Mouse (Mus musculus): ENCODE measurements around the gene Dazap2. TPM values are rescaled to one million over a fixed set of nuclear protein-coding genes. Genes with fewer than 3 reads are reported as not detected.
"Not testable (repeated sequence)": the region's sequence is repeated elsewhere in the genome, so short reads cannot be mapped to it uniquely, and the experiment has no call there.

The Dazap2 gene
- polyA plus RNA-seq, 1 experiment from 2014 or later, result 210 TPM

GRCm38 (mm10) chr15:100619200-100619599 lies 4.1 kb downstream of the Dazap2 start:
- Histone ChIP-seq H3K9ac (no peak overlapping the region), H3K27me3 (ENCODE audit: insufficient read depth, low read length) (no peaks in the 10 kb centered on the region), H3K4me2 (no peak overlapping the region), H3K36me3 (ENCODE audit: insufficient read depth) (peaks cover 37% of the 10 kb centered on the region), H3K9me3 (ENCODE audit: low read depth, low read length) (no peaks in the 10 kb centered on the region), H3K4me1 (ENCODE audit: insufficient read depth) (peaks cover 3% of the 10 kb centered on the region; the same call in 1 of the 2 replicates), H3K4me3 (ENCODE audit: low read depth, low read length) (no peak overlapping the region), H3K27ac (ENCODE audit: low read depth) (no peak overlapping the region)
- 79% methylated on average over 7 of the region's 7 CpGs for WGBS
- no peak for TF ChIP-seq CTCF (IDR thresholded peaks at IDR 0.05; ENCODE audit: low read depth)
- DNase-seq (no peak), ATAC-seq (ENCODE audit: insufficient read depth) (no peak)

- not testable (repeated sequence) for H3K4me3 ChIP-seq (ENCODE audit: low read depth, low read length); H3K4me2 ChIP-seq; H3K9me3 ChIP-seq (ENCODE audit: low read depth, low read length); DNase-seq; H3K27me3 ChIP-seq (ENCODE audit: insufficient read depth, low read length); ATAC-seq (ENCODE audit: insufficient read depth); H3K9ac ChIP-seq; H3K4me1 ChIP-seq (ENCODE audit: insufficient read depth)
- WGBS, result 59% methylated on average over 9 of the region's 9 CpGs
- H3K36me3 ChIP-seq (ENCODE audit: insufficient read depth), result peaks cover 37% of the 10 kb centered on the region
- H3K27ac ChIP-seq (ENCODE audit: low read depth), result 0 out of 2 replicates have a peak overlapping the region, but pooled peaks have one; percentile 3
These were observed 6.5 kb downstream of the Dazap2 start for GRCm38 (mm10) chr15:100621671-100622070.

DNA sequence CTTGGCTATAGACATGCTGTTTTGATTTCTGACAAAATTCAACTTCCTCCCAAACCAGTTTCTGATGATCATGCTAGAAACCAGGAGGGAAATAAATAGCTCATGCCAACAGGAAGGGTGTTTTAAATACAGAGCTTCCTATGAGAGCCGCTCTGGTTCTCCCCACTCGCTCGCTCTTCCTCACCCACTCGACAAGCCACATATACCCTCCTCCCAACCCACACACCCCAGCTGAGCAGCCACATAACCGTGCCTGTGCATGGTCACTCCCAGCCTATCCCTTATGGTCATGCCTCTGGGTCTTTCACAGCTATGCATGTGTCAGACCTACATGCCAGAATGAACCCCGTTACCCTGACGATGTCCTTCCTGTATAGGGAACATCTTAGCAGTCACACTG lies 7.0 kb downstream of the Dazap2 start:
- TF ChIP-seq CTCF (IDR thresholded peaks at IDR 0.05; ENCODE audit: low read depth), result no peak
- Histone ChIP-seq H3K9me3 (ENCODE audit: low read depth, low read length) (no peaks in the 10 kb centered on the region), H3K4me3 (ENCODE audit: low read depth, low read length) (no peak overlapping the region), H3K4me1 (ENCODE audit: insufficient read depth) (no peaks in the 10 kb centered on the region), H3K4me2 (no peak overlapping the region), H3K9ac (no peak overlapping the region), H3K27ac (ENCODE audit: low read depth) (peak overlapping the region; percentile 65), H3K27me3 (ENCODE audit: insufficient read depth, low read length) (no peaks in the 10 kb centered on the region), H3K36me3 (ENCODE audit: insufficient read depth) (peaks cover 37% of the 10 kb centered on the region)
- ATAC-seq (ENCODE audit: insufficient read depth) (no peak), DNase-seq (no peak)
- WGBS, result 73% methylated on average over 7 of the region's 7 CpGs

- Histone ChIP-seq H3K4me2 (no peak overlapping the region), H3K4me3 (ENCODE audit: low read depth, low read length) (no peak overlapping the region), H3K9ac (no peak overlapping the region), H3K27ac (ENCODE audit: low read depth) (no peak overlapping the region), H3K36me3 (ENCODE audit: insufficient read depth) (peaks cover 21% of the 10 kb centered on the region), H3K4me1 (ENCODE audit: insufficient read depth) (no peaks in the 10 kb centered on the region), H3K9me3 (ENCODE audit: low read depth, low read length) (no peaks in the 10 kb centered on the region), H3K27me3 (ENCODE audit: insufficient read depth, low read length) (no peaks in the 10 kb centered on the region)
- no peak for TF ChIP-seq CTCF (IDR thresholded peaks at IDR 0.05; ENCODE audit: low read depth)
- ATAC-seq (ENCODE audit: insufficient read depth), result no peak
- no peak for DNase-seq
- 82% methylated on average over 9 of the region's 9 CpGs for WGBS
These were observed 8.6 kb downstream of the Dazap2 start for GRCm38 (mm10) chr15:100623754-100624153.

DNA sequence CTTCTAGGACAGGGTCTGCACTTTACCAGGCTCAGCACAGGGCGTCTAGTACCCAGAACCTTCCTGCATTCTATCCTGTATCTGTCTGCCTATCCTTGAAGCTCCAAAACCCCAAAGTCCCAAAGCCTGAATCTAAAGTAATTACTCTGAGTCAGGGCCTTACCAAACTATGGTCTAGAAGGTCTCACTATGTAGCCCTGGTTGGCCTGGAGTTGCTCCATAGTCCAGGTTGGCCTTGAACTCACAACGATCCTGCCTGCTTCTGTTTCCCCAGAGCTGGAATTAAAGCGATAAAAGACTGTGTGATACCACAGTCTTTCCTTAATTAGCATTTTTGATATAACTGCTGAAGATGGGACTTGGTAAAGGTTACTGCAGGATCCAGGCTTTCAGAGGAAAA lies 9.3 kb downstream of the Dazap2 start:
- no peak overlapping the region for H3K4me2 ChIP-seq
- no peak for TF ChIP-seq CTCF (IDR thresholded peaks at IDR 0.05; ENCODE audit: low read depth)
- 90% methylated on average over 3 of the region's 3 CpGs for WGBS

GRCm38 (mm10) chr15:100627287-100627686 lies 12.1 kb downstream of the Dazap2 start:
- Histone ChIP-seq H3K27me3 (ENCODE audit: insufficient read depth, low read length) (no peaks in the 10 kb centered on the region), H3K9ac (no peak overlapping the region), H3K4me2 (no peak overlapping the region), H3K4me3 (ENCODE audit: low read depth, low read length) (no peak overlapping the region), H3K27ac (ENCODE audit: low read depth) (no peak overlapping the region), H3K36me3 (ENCODE audit: insufficient read depth) (no peaks in the 10 kb centered on the region), H3K4me1 (ENCODE audit: insufficient read depth) (no peaks in the 10 kb centered on the region), H3K9me3 (ENCODE audit: low read depth, low read length) (no peaks in the 10 kb centered on the region)
- DNase-seq (no peak), ATAC-seq (ENCODE audit: insufficient read depth) (no peak)
- WGBS, result 23% methylated on average over 10 of the region's 10 CpGs
- no peak for TF ChIP-seq CTCF (IDR thresholded peaks at IDR 0.05; ENCODE audit: low read depth)

More for the DNA sequence above, 9.3 kb downstream of the Dazap2 start:
- Histone ChIP-seq H3K9ac (no peak overlapping the region), H3K9me3 (ENCODE audit: low read depth, low read length) (no peaks in the 10 kb centered on the region), H3K36me3 (ENCODE audit: insufficient read depth) (peaks cover 14% of the 10 kb centered on the region), H3K27me3 (ENCODE audit: insufficient read depth, low read length) (no peaks in the 10 kb centered on the region), H3K4me3 (ENCODE audit: low read depth, low read length) (no peak overlapping the region), H3K27ac (ENCODE audit: low read depth) (no peak overlapping the region), H3K4me1 (ENCODE audit: insufficient read depth) (no peaks in the 10 kb centered on the region)
- ATAC-seq (ENCODE audit: insufficient read depth), result no peak
- no peak for DNase-seq

DNA sequence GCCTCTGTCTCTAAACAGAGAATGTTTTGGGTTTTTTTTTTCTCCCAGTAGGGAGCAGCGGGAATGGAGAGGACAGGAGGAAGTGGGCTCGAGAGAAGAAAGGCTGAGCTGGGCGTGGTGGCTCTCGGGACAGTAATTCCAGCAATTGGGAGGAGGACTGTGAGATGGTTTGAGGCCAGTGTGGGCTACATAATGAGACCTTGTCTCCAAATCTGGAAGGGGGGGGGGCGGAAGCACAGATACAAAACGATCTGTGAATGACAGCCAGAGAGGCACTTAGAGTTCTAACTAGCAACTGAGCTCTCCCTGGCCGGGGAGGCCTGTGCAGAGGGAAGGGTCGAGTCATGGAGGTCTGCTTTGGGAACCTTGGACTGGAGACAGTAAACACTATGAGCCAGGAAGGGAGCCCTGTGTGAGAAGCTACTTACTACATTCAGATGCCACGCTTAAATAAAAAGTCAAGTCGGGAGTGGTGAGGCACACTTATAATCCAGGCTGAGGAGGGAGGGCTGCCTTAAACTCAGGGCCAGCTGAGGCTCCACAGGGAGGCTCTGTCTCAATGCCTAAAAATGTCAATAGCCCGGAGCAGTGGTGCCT lies 12.7 kb downstream of the Dazap2 start:
- DNase-seq (peak; percentile 27), ATAC-seq (ENCODE audit: insufficient read depth) (no peak)
- no peak overlapping the region for H3K9ac ChIP-seq
- H3K36me3 ChIP-seq (ENCODE audit: insufficient read depth), result no peaks in the 10 kb centered on the region
- H3K4me2 ChIP-seq, result peak overlapping the region; percentile 8; the same call in 1 of the 2 replicates
- H3K27me3 ChIP-seq (ENCODE audit: insufficient read depth, low read length), result no peaks in the 10 kb centered on the region
- no peak overlapping the region for H3K4me3 ChIP-seq (ENCODE audit: low read depth, low read length)
- no peak for TF ChIP-seq CTCF (IDR thresholded peaks at IDR 0.05; ENCODE audit: low read depth)
- H3K9me3 ChIP-seq (ENCODE audit: low read depth, low read length), result no peaks in the 10 kb centered on the region
- 8% methylated on average over 11 of the region's 11 CpGs for WGBS
- peak overlapping the region; percentile 21; the same call in 1 of the 2 replicates for H3K27ac ChIP-seq (ENCODE audit: low read depth)
- no peaks in the 10 kb centered on the region for H3K4me1 ChIP-seq (ENCODE audit: insufficient read depth)
